Mouse (Mus musculus) ES-Bruce4 (cell line): ENCODE measurements around the gene Pkd1l2.

Source experiments
- CTCF ChIP-seq: IDR thresholded peaks from one replicate; pipeline ENCODE4 v1.8.1; 2011; ENCODE audit warnings: low read depth, low read length
- EP300 ChIP-seq: IDR thresholded peaks from 2 replicates; pipeline ENCODE4 v1.6.1; 2011; ENCODE audit warnings: low read depth, low read length; ENCODE audit not compliant: insufficient read depth
- POLR2A ChIP-seq: IDR thresholded peaks from one replicate; pipeline ENCODE4 v1.8.1; 2011; ENCODE audit warnings: low read length; ENCODE audit not compliant: insufficient read depth

GRCm38 (mm10) chr8:117087036-117087435 is 4.8 kb upstream of the Pkd1l2 start:
- no peak for TF ChIP-seq CTCF
- TF ChIP-seq POLR2A: no peak
- no peak for TF ChIP-seq EP300
